Mouse (Mus musculus): ENCODE results near the gene Srrm3. TPM values are rescaled to one million over a fixed set of nuclear protein-coding genes. Genes with fewer than 3 reads are reported as not detected.

Srrm3 gene
- polyA plus RNA-seq, 1 experiment, result not detected

GRCm38 (mm10) chr5:135923901-135924300 lies 117.2 kb downstream of the Srrm3 start:
- TF ChIP-seq TAL1 (IDR thresholded peaks at IDR 0.05; ENCODE audit: low read length), result no peak
- TF ChIP-seq GATA1 (IDR thresholded peaks at IDR 0.05; ENCODE audit: low read length), result no peak
- Histone ChIP-seq H3K9me3 (ENCODE audit: control insufficient read depth, low read length) (no peaks in the 10 kb centered on the region), H3K36me3 (ENCODE audit: control insufficient read depth) (peaks cover 88% of the 10 kb centered on the region), H3K27me3 (ENCODE audit: control insufficient read depth) (no peaks in the 10 kb centered on the region), H3K4me3 (replicated peaks) (no peak overlapping the region), H3K4me1 (ENCODE audit: control insufficient read depth) (no peaks in the 10 kb centered on the region)

Other genes with a start within 250 kb of the Srrm3 start
- gene Ccl26, start 243.3 kb upstream of the Srrm3 start, polyA plus RNA-seq (2012), result not detected in 2 replicates
- 0.03 TPM in 1 of 2 replicates, not detected in the other for gene Ccl24, start 233.8 kb upstream of the Srrm3 start, polyA plus RNA-seq (2012)
- 0.07 and 0.35 TPM in 2 replicates for gene Rhbdd2, start 174.3 kb upstream of the Srrm3 start, polyA plus RNA-seq (2012)
- gene Por, start 136.9 kb upstream of the Srrm3 start, polyA plus RNA-seq (2012), result 2.5 and 2.6 TPM in 2 replicates
- gene Tmem120a, start 62.4 kb upstream of the Srrm3 start, polyA plus RNA-seq (2012), result 0.17 and 0.25 TPM in 2 replicates
- not detected in 2 replicates for gene Styxl1, start 28.5 kb upstream of the Srrm3 start, polyA plus RNA-seq (2012)
- 54.3 and 58.5 TPM in 2 replicates for gene Mdh2, start 28.4 kb upstream of the Srrm3 start, polyA plus RNA-seq (2012)
- 0.08 TPM in 1 of 2 replicates, not detected in the other for gene Hspb1, start 81.0 kb downstream of the Srrm3 start, polyA plus RNA-seq (2012)
- gene Ywhag, start 127.7 kb downstream of the Srrm3 start, polyA plus RNA-seq (2012), result 5.0 and 5.6 TPM in 2 replicates
- gene Ssc4d, start 167.6 kb downstream of the Srrm3 start, polyA plus RNA-seq (2012), result 0.03 and 0.27 TPM in 2 replicates
- not detected in 2 replicates for gene Zp3, start 173.2 kb downstream of the Srrm3 start, polyA plus RNA-seq (2012)
- 0.84 and 0.97 TPM in 2 replicates for gene Dtx2, start 187.9 kb downstream of the Srrm3 start, polyA plus RNA-seq (2012)
- gene Upk3b, start 231.6 kb downstream of the Srrm3 start, polyA plus RNA-seq (2012), result not detected in 2 replicates
- gene Upk3bl, start 247.6 kb downstream of the Srrm3 start, polyA plus RNA-seq (2012), result not detected in 2 replicates